Mouse (Mus musculus) ES-CJ7 (cell line): ENCODE results near the gene Gm10130.
"Not testable (repeated sequence)": the region's sequence is repeated elsewhere in the genome, so short reads cannot be mapped to it uniquely, and the experiment has no call there.

ENCODE experiments used
- DNase-seq: peaks from one replicate; pipeline ENCODE4 v3.0.0; 2011; ENCODE audit warnings: low read depth, low spot score

Gm10130 gene

DNA sequence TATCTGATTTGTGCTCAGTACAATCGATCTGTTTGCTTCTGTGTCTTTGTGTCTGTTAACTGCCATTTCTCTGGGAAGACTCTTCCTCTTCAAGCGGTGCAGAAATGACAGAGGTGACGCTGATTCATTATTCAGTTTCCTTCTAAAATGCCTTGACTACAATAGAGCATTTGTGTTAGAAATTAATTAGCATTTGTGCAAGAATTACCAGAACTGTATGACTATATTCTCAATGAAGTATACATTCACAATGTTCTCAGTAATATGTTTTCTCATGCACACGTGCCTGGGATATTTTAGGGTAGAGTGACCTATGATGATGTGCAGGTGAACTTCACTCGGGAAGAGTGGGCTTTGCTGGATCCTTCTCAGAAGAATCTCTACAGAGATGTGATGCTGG lies at the start of gene Gm10130:
Gene Gm10130 (plus strand): TSS at position 301 of the 400 bp plus-strand sequence.
- no peak for DNase-seq

DNA sequence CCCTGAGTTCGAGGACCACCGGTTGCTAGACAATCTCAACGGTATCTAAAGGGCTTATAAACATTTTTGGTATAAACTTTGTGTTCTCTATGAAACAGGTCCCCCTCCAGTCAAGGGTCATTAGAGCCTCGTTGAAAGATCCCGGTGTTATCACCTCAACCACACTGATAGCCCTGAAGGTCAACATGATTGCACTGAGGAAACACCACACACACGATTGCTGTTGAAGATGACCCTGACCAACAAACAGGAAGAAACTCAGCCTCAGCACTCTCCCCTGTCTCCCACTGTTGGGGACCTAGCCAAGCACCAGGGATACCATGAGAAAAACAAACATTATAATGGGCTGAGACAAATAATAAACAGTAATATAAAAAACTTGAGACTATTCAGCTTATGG lies 29.8 kb upstream of the Gm10130 start:
- no peak for DNase-seq

DNA sequence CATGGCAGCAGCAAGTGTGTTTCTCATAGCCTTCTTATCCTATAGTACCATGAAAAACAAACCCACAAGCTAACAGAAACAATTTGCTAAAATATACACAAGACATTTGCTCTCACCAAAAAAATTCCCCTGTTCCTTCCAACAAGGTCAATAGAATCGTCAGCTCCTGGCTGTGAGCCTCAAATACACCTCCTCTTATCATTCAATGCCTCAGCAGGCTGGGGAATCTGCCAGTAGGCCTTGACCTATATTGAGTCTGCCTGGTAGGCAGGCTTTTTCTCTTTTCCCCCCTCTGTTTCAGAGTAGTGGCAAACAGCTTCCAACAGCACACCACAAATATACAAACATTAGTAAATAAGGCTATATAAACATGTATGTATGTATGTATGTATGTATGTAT lies 24.4 kb upstream of the Gm10130 start:
- no peak for DNase-seq

DNA sequence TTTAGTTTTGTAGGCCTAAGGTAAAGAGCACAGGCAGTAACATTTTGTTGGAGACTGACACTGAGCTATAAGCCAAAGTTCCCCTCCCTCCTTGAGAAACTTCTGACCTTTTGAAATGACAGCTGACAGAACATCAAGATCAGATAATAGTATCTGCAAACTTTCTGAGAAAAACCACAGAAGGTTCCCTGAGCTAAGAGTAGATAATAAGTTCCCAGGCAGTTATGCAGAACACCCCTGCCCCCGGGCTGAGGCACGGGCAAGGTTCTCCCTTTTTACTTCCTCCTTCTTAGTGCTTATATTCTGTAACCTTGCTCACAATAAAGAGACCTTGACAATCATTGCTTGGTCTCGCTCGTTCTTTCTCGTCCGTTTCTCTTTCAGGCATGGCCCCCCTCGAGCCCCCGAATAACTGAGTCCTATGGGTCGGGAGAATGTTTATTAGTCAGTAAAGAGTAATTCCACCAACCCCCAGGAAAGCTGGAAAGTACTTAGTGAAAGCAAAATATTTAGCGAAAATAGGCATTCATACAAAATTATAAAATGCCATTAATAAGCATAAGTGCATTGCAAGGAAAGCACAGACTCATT lies 16.2 kb upstream of the Gm10130 start:
- DNase-seq: no peak

DNA sequence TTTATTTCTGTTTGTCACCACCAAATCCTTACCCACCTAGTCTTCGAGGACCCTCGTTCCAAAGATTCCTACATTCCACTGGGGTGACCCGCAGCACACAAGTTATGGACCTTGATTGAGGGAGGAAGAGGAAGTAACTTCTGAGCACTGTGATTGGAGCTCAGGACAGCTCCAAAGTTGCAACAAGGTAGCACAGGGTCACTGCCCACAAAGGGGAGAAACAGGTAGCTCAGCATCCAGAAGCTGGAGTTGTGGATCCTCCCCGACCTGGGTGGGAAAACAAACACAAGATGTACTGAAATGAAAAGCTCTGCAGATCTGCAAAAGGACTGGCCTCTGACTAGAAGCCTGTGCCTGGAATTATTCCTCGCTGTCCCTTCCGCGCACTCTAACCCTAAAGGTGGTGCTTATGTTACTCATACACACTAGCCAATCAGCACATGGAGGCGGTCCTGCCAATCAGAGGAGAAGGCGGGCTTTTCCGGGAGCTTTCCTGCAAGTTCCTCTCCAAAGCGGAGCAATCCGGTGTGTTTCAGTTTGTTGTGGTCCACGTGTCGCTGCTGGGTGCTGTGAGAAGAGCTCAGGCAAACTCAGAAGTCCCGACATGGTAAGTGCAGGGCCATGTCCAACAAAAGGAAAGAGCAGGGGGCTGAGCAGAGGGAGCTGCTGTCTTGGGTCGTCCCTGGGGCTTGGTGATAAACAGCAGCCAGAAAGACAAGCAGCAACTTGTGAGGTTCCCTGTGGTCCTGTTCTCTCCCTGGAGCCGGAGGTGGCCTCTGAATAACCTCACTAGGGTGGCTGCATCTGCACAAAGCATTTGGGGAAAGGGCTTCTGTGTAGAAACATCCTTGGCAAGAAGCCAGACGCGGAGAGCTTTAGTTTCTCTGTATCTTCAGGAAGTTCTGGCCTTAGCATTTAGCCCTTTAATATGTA lies 12.3 kb upstream of the Gm10130 start:
- peak; percentile 97 for DNase-seq

DNA sequence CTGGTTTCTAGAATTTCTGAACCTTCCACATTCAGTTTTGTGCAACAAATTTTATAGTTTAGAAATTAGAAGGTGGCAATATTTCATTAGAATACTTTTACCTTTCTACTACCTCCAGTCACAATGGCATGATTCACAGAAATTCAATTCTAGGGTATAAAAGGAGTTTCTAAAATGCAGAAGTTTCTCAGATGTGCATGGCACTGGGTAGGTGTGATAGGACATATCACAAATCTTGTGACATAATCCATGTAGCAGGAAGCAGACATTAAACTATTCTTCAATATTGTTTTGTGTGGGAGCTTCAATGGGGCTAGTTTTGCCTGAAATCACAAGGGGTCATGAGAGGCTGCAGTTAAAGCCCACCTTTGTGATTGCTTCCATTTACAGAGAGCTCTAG lies 7.4 kb upstream of the Gm10130 start:
- DNase-seq: no peak

DNA sequence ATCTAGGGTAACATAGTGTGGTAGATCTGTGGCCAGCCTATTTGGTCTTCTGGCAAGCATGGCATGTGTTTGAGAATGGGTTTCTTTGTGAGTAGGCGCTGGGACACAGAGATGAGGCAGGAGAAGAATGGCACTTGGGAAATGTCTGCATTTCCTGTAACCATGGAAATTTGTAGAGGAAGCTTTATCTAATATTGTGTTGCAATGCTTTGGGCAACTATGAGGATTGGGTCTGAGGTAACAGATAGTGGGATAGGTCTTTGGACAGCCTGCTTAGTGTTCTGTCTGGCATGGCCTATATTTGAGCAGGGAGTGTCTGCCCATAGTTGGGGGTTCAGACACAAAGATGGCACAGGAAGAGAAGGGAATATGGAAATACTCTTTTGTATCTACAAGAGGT lies 4.5 kb upstream of the Gm10130 start:
- DNase-seq: no peak

DNA sequence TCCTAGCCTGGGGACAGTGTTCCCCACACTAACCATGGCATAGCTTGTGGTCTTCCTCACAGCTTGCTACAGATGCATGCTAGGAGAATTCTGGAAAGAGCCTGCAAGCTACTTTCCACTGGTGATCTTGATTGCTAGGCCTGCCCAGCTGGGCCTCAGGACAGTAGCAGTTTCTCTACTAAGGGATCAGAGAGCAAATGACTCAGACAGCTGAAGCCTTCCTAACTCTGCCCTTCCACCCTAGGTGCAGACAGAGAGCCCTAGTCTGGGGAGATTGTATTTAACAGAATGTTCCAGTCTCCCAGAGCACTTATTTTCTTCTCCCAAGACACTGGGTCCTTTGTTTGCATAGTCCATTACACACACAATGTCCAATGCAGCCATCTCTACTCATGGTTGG lies 33.6 kb downstream of the Gm10130 start:
- not testable (repeated sequence) for DNase-seq

DNA sequence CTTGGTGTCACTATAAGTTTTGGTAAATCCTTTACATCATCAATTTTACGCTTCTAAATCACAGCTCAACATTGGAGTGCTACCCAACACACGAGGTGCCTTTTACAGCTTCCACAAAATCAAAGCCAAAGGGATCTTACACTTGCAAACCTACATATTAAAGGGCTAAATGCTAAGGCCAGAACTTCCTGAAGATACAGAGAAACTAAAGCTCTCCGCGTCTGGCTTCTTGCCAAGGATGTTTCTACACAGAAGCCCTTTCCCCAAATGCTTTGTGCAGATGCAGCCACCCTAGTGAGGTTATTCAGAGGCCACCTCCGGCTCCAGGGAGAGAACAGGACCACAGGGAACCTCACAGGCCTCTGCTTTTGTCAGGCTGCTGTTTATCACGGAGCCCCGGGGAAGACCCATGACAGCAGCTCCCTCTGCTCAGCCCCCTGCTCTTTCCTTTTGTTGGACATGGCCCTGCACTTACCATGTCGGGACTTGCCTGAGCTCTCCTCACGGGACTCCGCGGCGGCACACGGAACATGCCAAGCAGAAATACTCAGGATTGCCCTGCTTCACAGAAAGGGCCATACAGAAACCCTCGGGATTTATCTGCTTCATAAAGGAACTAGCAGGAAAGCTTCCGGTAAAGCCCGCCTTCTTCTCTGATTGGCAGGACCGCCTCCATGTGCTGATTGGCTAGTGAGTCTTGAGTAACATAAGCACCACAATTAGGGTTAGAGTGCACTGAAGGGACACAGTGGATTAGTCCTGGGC lies 38.8 kb downstream of the Gm10130 start, which contains the start of gene 3300002I08Rik:
Gene 3300002I08Rik (minus strand): TSS at position 653 of the 765 bp plus-strand sequence.
- DNase-seq: peak; percentile 90

DNA sequence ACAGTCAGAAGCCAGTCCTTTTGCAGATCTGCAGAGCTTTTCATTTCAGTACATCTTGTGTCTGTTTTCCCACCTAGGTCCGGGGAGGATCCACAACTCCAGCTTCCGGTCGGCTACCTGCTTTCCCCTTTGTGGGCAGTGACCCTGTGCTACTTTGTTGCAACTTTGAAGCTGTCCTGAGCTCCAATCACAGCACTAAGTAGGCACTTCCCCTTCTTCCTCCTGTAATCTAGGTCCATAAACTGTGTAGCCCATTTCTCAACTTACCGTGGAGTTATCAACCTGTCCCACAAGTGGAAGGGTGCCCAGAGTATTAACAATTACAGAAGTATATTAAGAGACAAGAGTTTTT lies 39.4 kb downstream of the Gm10130 start:
- DNase-seq: no peak

DNA sequence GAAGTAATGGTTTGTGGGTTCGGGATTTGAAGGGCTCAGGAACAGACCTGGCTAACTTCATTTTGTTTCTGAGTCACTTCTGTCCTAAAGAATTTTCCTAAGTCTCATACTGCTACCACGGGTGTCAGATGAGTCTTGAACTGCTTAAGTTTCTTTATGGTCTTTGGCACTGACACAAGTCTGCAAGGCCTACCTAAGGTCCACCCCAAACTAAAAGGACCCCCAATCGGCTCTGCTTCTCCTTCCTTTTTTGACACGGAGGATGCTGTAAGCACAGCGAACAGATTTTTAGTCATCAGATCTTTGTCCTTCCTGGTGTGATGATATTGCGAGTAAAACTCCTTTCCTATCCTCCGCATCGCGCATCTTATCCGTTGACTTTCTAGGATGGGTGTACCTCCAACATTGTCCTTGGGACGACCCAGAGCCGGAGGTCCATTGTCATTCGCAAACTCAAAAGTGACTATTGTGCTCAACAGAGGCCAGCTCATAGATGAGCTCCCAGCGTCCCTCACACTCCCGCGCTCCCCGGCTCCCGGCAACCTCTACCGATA lies 62.1 kb downstream of the Gm10130 start:
- peak; percentile 22 for DNase-seq

DNA sequence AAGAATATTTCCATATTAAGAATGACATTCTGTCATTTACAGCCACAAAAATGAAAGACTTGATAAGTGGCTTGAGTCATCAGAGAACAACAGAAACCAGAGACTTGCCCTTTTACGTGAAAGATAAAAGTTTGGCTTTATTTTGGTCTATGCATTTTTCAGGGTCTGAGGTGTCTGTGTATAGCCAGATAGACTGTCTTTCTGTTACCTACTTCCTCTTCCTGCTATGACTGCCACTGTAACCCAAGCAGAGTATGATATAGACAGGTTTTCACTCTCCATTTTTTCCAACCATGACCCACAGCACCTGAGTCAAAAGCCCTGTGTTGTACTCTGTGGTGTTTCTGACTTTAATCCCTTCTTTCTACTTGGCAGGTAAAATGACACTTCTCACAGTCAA lies 66.7 kb downstream of the Gm10130 start:
- DNase-seq: no peak

DNA sequence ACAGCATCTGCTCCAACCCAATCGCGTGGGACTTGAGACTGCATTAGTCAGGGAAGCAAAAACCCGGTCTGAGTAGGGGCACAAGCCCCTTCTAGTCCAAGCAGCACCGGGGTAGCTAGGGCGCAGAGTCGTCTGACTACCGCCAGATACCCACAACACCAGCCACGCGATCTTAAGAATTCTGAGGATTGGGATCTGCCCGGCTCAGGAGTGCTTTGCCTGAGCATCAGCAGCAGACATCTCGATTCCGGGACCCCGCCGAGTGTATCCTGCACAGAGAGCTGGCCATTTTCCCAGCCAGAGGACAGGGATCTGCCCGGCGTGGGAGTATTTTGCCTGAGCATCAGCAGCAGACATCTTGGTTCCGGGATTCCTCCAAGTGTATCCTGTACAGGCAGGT lies 88.6 kb downstream of the Gm10130 start:
- peak; percentile 60 for DNase-seq
